8 mouse cellular contexts compared by ENCODE assay signal in the genomic region with DNA sequence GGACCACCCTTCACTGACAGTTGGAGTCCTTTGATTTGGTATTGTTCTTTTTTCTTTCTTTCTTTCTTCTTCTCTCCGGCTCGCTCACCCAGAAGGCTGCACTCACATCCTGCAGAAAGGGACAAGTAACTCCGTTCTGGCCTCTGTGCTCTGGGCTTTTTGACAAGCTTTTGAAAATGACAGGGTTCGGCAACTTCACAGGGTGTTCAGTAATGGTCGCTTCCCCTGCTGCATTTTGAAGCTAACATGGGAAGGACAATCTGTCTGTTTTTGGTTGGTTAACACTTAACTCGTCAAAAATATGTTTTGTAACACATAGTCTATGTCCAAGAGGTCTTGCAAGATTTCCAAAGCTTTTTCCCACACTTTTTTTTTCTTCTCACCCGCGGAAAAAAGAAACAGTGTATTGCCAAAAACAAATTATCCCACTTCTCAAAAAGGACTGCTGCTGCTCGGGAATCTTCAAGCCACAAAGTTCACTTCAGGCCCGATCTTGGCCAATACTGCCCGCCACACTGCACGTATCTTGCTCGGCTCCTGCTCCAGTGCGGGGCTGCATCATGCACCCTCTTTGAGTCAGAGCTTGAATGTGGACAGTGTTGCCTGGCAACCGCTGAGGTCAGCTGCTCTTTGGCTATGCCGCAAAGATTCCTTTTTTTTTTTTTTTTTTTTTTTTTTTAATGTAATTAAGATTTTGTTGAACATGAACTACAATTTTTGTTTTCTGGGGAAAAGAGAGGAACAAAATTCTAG.
DNase-seq lines count a peak whose midpoint lies in the region; ATAC-seq and TF ChIP-seq lines count a peak whose summit lies in the region.

No protein-coding gene starts in this region.

- H3K4me1 ChIP-seq in embryonic facial prominence, embryonic 14.5 days (ENCODE audit: control insufficient read depth, insufficient read depth, low read length) = no peaks in the 10 kb centered on the region
- H3K4me1 ChIP-seq in hindbrain, postnatal 0 days (ENCODE audit: insufficient read depth, low read length) = no peaks in the 10 kb centered on the region

- no peak for TF ChIP-seq CTCF in hindbrain, postnatal 0 days (IDR thresholded peaks at IDR 0.05; ENCODE audit: low read depth)

- no peak overlapping the region for H3K4me3 ChIP-seq in embryonic facial prominence, embryonic 14.5 days (ENCODE audit: low read depth, low read length)
- no peak overlapping the region for H3K4me3 ChIP-seq in hindbrain, postnatal 0 days (ENCODE audit: low read length)

- no peaks in the 10 kb centered on the region for H3K36me3 ChIP-seq in embryonic facial prominence, embryonic 14.5 days (ENCODE audit: control insufficient read depth, insufficient read depth, low read length)
- H3K36me3 ChIP-seq in hindbrain, postnatal 0 days (ENCODE audit: insufficient read depth, low read length) = no peaks in the 10 kb centered on the region

- H3K27ac ChIP-seq in embryonic facial prominence, embryonic 14.5 days (replicated peaks; ENCODE audit: low read depth, low read length) = no peak overlapping the region
- H3K27ac ChIP-seq in hindbrain, postnatal 0 days = no peak overlapping the region

- H3K9me3 ChIP-seq in embryonic facial prominence, embryonic 14.5 days (ENCODE audit: control insufficient read depth, low read length) = no peaks in the 10 kb centered on the region
- no peaks in the 10 kb centered on the region for H3K9me3 ChIP-seq in hindbrain, postnatal 0 days (ENCODE audit: low read length)

- no peak overlapping the region for H3K9ac ChIP-seq in embryonic facial prominence, embryonic 14.5 days (ENCODE audit: low read depth, low read length)
- H3K9ac ChIP-seq in hindbrain, postnatal 0 days (replicated peaks; ENCODE audit: low read length) = no peak overlapping the region

- no peak for ATAC-seq in embryonic facial prominence, embryonic 14.5 days (ENCODE audit: low read depth)
- peak; percentile 93 for ATAC-seq in hindbrain, postnatal 0 days
- ATAC-seq in inflammation-experienced regulatory T-cells, adult 6 months = no peak

- WGBS in embryonic facial prominence, embryonic 14.5 days = 67% methylated on average over 16 of the region's 16 CpGs
- WGBS in hindbrain, postnatal 0 days = 25% methylated on average over 16 of the region's 16 CpGs

- H3K4me2 ChIP-seq in embryonic facial prominence, embryonic 14.5 days (ENCODE audit: low read depth, low read length) = no peak overlapping the region
- H3K4me2 ChIP-seq in hindbrain, postnatal 0 days (ENCODE audit: low read depth, low read length) = peak overlapping the region; percentile 30; the same call in 1 of the 2 replicates

- DNase-seq in gastrocnemius, adult 18-20 months (ENCODE audit: low spot score) = peak; percentile 7
- DNase-seq in gastrocnemius, postnatal 4 days (ENCODE audit: low spot score in 2 of 2) = no peak
- peak; percentile 25 for DNase-seq in ES-CJ7 (ENCODE audit: low read depth, low spot score)
- DNase-seq in embryonic facial prominence, embryonic 14.5 days (ENCODE audit: low spot score) = peak; percentile 23
- peak; percentile 61 for DNase-seq in hindbrain, postnatal 0 days (ENCODE audit: low spot score)
- DNase-seq in retina, postnatal 1 day = peak; percentile 54
- no peak for DNase-seq in thymus, postnatal 4 days

- H3K27me3 ChIP-seq in embryonic facial prominence, embryonic 14.5 days (replicated peaks; ENCODE audit: control insufficient read depth, insufficient read depth, low read length) = no peaks in the 10 kb centered on the region
- no peaks in the 10 kb centered on the region for H3K27me3 ChIP-seq in hindbrain, postnatal 0 days (ENCODE audit: insufficient read depth, low read length)

Comparison
In these comparisons a context has a peak if more than half of its experiments do, and no peak if none do; other contexts are left out.
1. DNase-seq: peak in gastrocnemius, adult 18-20 months (single experiment), ES-CJ7 (single experiment), embryonic facial prominence, embryonic 14.5 days (single experiment), hindbrain, postnatal 0 days (single experiment) and retina, postnatal 1 day (single experiment); none in gastrocnemius, postnatal 4 days (0 of 2) and thymus, postnatal 4 days (single experiment).